Comparison of ENCODE assay signal across 8 mouse cellular contexts in the genomic region with DNA sequence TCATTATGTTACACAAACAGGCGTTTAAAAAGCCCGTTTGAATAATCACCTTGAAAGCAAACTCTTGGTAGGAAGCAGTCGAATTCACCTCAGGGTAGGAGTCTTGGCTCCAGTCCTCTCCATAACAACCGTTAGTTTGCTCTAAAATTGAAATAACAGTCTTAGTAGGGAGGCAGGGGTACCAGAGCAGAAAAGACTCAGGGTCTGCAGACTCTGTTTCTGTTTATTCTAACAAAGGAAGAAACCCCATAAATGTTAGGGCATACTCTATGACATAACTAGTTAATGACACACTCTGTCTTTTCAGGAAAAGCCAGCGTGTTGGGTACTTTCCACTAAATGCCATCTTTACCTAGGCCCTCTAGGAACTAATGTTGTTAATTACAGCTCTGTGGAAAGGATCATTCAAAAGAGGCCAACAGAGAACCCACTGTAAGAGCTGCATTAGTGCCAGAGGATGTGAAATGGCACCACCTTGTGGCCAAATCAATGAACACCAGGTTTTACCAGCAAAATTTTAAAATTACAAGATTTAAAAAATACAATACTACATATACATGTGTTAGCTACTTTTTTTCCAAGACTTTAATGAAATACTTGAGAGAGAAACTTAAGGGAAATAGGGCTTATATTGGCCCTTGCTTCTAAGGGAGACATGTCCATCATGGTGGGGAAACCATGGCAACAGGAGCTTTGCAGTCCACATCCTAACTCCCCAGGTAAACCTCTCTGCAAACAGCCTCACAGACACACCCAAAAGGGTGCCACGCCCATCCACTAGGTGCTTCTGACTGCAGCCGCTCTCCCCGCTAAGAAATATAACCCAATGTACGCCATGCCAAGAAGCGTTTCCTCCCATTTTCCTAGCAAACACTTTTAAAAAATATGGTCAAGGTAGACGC. TPM values are rescaled to one million over a fixed set of nuclear protein-coding genes. Genes with fewer than 3 reads are reported as not detected.
DNase-seq lines count a peak whose midpoint lies in the region; ATAC-seq and TF ChIP-seq lines count a peak whose summit lies in the region.

No protein-coding gene starts in this region.

- no peak overlapping the region for H3K4me2 ChIP-seq in liver, embryonic 14.5 days (ENCODE audit: low read depth)
- H3K4me2 ChIP-seq in neural tube, embryonic 12.5 days (replicated peaks), result no peak overlapping the region

- no peak for ATAC-seq in liver, embryonic 14.5 days (ENCODE audit: insufficient read depth)
- ATAC-seq in neural tube, embryonic 12.5 days (ENCODE audit: low FRiP score, low read depth), result peak; percentile 77

- peak; percentile 5 for TF ChIP-seq CTCF in C2C12 (IDR thresholded peaks at IDR 0.05; ENCODE audit: control insufficient read depth, insufficient read depth, insufficient read length)
- TF ChIP-seq CTCF in liver, embryonic 14.5 days (IDR thresholded peaks at IDR 0.05; ENCODE audit: low read depth), result peak; percentile 67

- DNase-seq in MN1 (ENCODE audit: low spot score), result peak; percentile 41
- DNase-seq in cerebellum, adult 9-10 months, result peak; percentile 52
- DNase-seq in forelimb bud, embryonic 11.5 days (ENCODE audit: low read depth, low spot score), result peak; percentile 65
- peak; percentile 15 to 29 for DNase-seq in kidney, adult 8-10 months
- DNase-seq in liver, embryonic 14.5 days (ENCODE audit: low read depth in 3 of 3, low spot score in 3 of 3), result no peak
- DNase-seq in urinary bladder, postnatal 10 days (ENCODE audit: low spot score), result no peak

- no peak overlapping the region for H3K4me3 ChIP-seq in C2C12 (ENCODE audit: insufficient read depth, poor library complexity, severe bottlenecking)
- no peak overlapping the region for H3K4me3 ChIP-seq in liver, embryonic 14.5 days (ENCODE audit: insufficient read depth in 1 of 2, low read depth in 2 of 2, low read length in 2 of 2)
- no peak overlapping the region for H3K4me3 ChIP-seq in neural tube, embryonic 12.5 days

- H3K27me3 ChIP-seq in C2C12 (ENCODE audit: control insufficient read depth, insufficient read depth, insufficient read length), result peaks cover 38% of the 10 kb centered on the region
- H3K27me3 ChIP-seq in liver, embryonic 14.5 days (ENCODE audit: control insufficient read depth, insufficient read depth, low read length), result no peaks in the 10 kb centered on the region
- no peaks in the 10 kb centered on the region for H3K27me3 ChIP-seq in neural tube, embryonic 12.5 days (replicated peaks)

- H3ac ChIP-seq in C2C12 (ENCODE audit: control insufficient read depth, insufficient read length, low read depth), result no peak overlapping the region

- no peaks in the 10 kb centered on the region for H3K79me3 ChIP-seq in C2C12 (ENCODE audit: low read depth)

- H3K36me3 ChIP-seq in C2C12 (ENCODE audit: control insufficient read depth, insufficient read depth), result no peaks in the 10 kb centered on the region
- H3K36me3 ChIP-seq in liver, embryonic 14.5 days (replicated peaks; ENCODE audit: control insufficient read depth, insufficient read depth, low read depth), result no peaks in the 10 kb centered on the region
- no peaks in the 10 kb centered on the region for H3K36me3 ChIP-seq in neural tube, embryonic 12.5 days

- WGBS in liver, embryonic 14.5 days (ENCODE audit: insufficient replicate concordance), result 49% methylated on average over 11 of the region's 11 CpGs
- WGBS in neural tube, embryonic 12.5 days, result 61% methylated on average over 11 of the region's 11 CpGs

- no peaks in the 10 kb centered on the region for H3K79me2 ChIP-seq in C2C12 (ENCODE audit: control insufficient read depth, insufficient read depth)

- no peak overlapping the region for H3K9ac ChIP-seq in liver, embryonic 14.5 days (replicated peaks)
- no peak overlapping the region for H3K9ac ChIP-seq in neural tube, embryonic 12.5 days

- no peaks in the 10 kb centered on the region for H3K4me1 ChIP-seq in liver, embryonic 14.5 days (replicated peaks; ENCODE audit: control insufficient read depth in 2 of 2, insufficient read depth in 2 of 2, low read length in 1 of 2)
- H3K4me1 ChIP-seq in neural tube, embryonic 12.5 days, result no peaks in the 10 kb centered on the region

- TF ChIP-seq EP300 in liver, embryonic 14.5 days (IDR thresholded peaks at IDR 0.05; ENCODE audit: low read depth), result no peak

- no peak overlapping the region for H3K27ac ChIP-seq in liver, embryonic 14.5 days
- H3K27ac ChIP-seq in neural tube, embryonic 12.5 days, result no peak overlapping the region

- H3K9me3 ChIP-seq in liver, embryonic 14.5 days (ENCODE audit: control insufficient read depth, low read length), result no peaks in the 10 kb centered on the region
- H3K9me3 ChIP-seq in neural tube, embryonic 12.5 days, result no peaks in the 10 kb centered on the region

TF ChIP-seq in C2C12, 6 proteins besides CTCF, POLR2A, EP300 and RAD21:
- no peak for TF ChIP-seq MYOG (IDR thresholded peaks at IDR 0.05; ENCODE audit: control insufficient read depth, extremely low read depth, insufficient read length)
- TF ChIP-seq USF1 (IDR thresholded peaks at IDR 0.05; ENCODE audit: low read depth), result no peak
- no peak for TF ChIP-seq CEBPB (IDR thresholded peaks at IDR 0.05; ENCODE audit: low read depth)
- no peak for TF ChIP-seq FOSL1 (IDR thresholded peaks at IDR 0.05; ENCODE audit: insufficient read depth, low read length, poor library complexity, severe bottlenecking)
- TF ChIP-seq MYOD1 (IDR thresholded peaks at IDR 0.05; ENCODE audit: control insufficient read depth, insufficient read length, low read depth), result no peak
- TF ChIP-seq MAX (IDR thresholded peaks at IDR 0.05), result no peak

RNA-seq across cellular contexts. Expression of a gene that starts 26.2 kb away (rescaled TPM):
- polyA plus RNA-seq in C2C12 (2012; fragmentation: generic; extraction: Trizol), result not detected
- polyA plus RNA-seq in liver, embryonic 14.5 days (2012; rRNA removed), result 0.38 and 0.71 TPM in 2 replicates
- 0.69 and 1.1 TPM in 2 replicates for polyA plus RNA-seq in liver, embryonic 14.5 days (2014; fragmentation: Nextera tagmentation; extraction: Ambion mirVana)
- polyA plus RNA-seq in neural tube, embryonic 12.5 days (2016; fragmentation: Nextera tagmentation; extraction: Ambion mirVana), result 0.08 and 0.32 TPM in 2 replicates

Comparison
In these comparisons a context has a peak if more than half of its experiments do, and no peak if none do; other contexts are left out.
1. DNase-seq: peak in MN1 (single experiment), cerebellum, adult 9-10 months (single experiment), forelimb bud, embryonic 11.5 days (single experiment) and kidney, adult 8-10 months (2 of 2); none in liver, embryonic 14.5 days (0 of 3) and urinary bladder, postnatal 10 days (single experiment).